Mouse (Mus musculus): ENCODE results near the gene Gm3591. TPM values are rescaled to one million over a fixed set of nuclear protein-coding genes. Genes with fewer than 3 reads are reported as not detected.
"Not testable (repeated sequence)": the region's sequence is repeated elsewhere in the genome, so short reads cannot be mapped to it uniquely, and the experiment has no call there.

The Gm3591 gene
- polyA plus RNA-seq (2015; fragmentation: Nextera tagmentation; extraction: Ambion mirVana), result 0.43 and 0.50 TPM in 2 replicates

DNA sequence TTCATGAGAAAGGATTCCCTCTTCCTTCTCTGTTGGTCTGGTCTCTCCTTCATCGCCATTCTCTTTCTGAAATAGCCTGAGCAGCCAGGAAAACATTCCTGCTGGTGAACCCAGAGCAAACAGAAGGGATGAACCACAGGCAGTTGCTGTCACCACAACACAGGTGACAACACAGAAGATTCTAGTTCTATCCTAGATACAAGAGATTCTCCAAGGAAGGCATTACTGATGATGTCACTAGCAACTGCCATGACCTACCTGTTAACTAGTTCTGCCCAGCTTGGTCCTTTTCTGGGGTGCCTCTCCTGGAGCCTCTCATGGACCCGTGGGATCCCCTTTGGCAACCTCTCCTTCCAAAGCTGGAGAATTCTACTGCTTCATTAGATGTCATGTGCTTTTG lies at the start of gene Gm3591:
TSS of gene Gm3591 (minus strand) at position 101 of the 400 bp plus-strand sequence.
- H3K4me1 ChIP-seq (replicated peaks); H3K27ac ChIP-seq: not testable (repeated sequence)

DNA sequence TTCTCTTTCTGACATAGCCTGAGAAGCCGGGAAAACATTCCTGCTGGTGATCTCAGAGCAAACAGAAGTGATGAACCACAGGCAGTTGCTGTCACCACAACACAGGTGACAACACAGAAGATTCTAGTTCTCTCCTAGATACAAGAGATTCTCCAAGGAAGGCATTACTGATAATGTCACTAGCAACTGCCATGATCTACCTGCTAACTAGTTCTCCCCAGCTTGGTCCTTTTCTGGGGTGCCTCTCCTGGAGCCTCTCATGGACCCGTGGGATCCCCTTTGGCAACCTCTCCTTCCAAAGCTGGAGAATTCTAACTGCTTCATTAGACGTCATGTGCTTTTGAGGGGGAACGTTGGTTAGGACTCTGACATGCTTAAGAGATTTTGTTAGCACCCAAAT lies 32.2 kb upstream of the Gm3591 start, which contains the start of gene Gm3594:
TSS of gene Gm3594 (minus strand) at position 101 of the 400 bp plus-strand sequence.
- not testable (repeated sequence) for ATAC-seq; H3K4me2 ChIP-seq (replicated peaks); H3K36me3 ChIP-seq; H3K4me3 ChIP-seq (replicated peaks); H3K27me3 ChIP-seq (replicated peaks); H3K27ac ChIP-seq; H3K4me1 ChIP-seq (replicated peaks); H3K9me3 ChIP-seq; H3K9ac ChIP-seq
- WGBS, result no CpG with 5 or more reads among the region's 4 CpGs

More for the DNA sequence above, at the start of gene Gm3591:
- ATAC-seq; H3K9ac ChIP-seq; H3K9me3 ChIP-seq; H3K27me3 ChIP-seq (replicated peaks); H3K36me3 ChIP-seq; H3K4me3 ChIP-seq (replicated peaks); H3K4me2 ChIP-seq (replicated peaks): not testable (repeated sequence)
- WGBS, result no CpG with 5 or more reads among the region's 2 CpGs

DNA sequence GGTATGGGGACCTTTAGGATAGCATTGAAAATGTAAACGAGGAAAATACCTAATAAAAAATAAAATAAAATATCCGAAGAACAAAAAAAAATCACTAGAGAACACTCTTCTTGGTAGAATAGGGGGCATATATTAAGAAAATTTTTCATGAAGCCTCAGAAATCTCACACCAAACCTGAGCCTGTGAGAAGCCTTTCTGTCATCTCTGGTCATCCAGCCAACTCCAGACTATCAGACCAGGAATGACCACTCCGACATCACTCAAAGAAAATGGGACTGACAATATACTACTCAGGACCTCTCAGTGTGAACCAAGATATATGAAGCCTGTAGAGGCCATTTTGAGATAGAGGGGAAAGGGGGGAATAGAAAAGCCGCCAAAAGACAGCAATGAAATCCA lies 28.5 kb upstream of the Gm3591 start:
- not testable (repeated sequence) for H3K9me3 ChIP-seq; H3K4me2 ChIP-seq (replicated peaks); H3K36me3 ChIP-seq; H3K4me3 ChIP-seq (replicated peaks); H3K27me3 ChIP-seq (replicated peaks); H3K27ac ChIP-seq; ATAC-seq; H3K4me1 ChIP-seq (replicated peaks); H3K9ac ChIP-seq
- 75% methylated on average over 2 of the region's 4 CpGs for WGBS

DNA sequence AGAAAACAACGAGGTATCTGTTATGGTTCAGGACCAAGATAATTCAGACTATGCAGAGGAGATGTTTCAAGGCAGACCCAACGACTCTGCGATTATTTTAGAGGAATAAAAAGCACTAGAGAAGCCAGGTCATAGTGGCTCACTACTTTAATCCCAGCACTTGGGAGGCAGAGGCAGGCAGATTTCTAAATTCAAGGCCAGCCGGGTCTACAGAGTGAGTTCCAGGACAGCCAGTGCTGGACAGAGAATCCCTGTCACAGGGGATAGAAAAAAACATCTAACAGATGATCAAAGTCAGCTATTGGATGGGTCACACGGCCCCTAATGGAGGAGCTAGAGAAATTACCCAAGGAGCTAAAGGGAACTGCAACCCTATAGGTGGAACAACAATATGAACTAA lies 27.9 kb upstream of the Gm3591 start:
- H3K36me3 ChIP-seq; H3K9me3 ChIP-seq; H3K4me1 ChIP-seq (replicated peaks); H3K27me3 ChIP-seq (replicated peaks); H3K4me2 ChIP-seq (replicated peaks); ATAC-seq; H3K9ac ChIP-seq; H3K27ac ChIP-seq; H3K4me3 ChIP-seq (replicated peaks): not testable (repeated sequence)
- WGBS, result 78% methylated on average over 2 of the region's 5 CpGs

DNA sequence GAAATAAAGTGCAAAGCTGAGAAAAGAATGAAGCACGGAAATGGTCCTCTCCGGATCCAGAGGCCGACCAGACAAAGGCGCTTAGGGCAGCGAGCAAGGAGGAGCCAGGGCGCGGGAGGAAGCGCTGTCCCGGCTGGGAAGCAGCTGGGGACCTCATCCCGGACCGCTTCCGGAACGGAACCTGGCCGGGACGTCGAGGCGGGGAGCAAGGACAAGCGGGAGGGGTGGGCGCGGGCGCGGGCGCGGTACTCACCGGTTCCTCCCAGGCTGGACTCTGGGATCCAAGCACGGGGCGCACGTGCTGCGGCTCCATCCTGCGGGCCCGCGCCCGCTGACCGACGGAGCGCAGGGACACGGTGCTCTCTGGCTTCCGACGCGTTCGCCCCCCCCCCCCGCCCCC lies 14.5 kb upstream of the Gm3591 start:
- not testable (repeated sequence) for H3K4me1 ChIP-seq (replicated peaks); ATAC-seq; H3K27ac ChIP-seq; H3K27me3 ChIP-seq (replicated peaks); H3K36me3 ChIP-seq; H3K9ac ChIP-seq; H3K4me2 ChIP-seq (replicated peaks); H3K4me3 ChIP-seq (replicated peaks); H3K9me3 ChIP-seq
- 10% methylated on average over 25 of the region's 42 CpGs for WGBS

DNA sequence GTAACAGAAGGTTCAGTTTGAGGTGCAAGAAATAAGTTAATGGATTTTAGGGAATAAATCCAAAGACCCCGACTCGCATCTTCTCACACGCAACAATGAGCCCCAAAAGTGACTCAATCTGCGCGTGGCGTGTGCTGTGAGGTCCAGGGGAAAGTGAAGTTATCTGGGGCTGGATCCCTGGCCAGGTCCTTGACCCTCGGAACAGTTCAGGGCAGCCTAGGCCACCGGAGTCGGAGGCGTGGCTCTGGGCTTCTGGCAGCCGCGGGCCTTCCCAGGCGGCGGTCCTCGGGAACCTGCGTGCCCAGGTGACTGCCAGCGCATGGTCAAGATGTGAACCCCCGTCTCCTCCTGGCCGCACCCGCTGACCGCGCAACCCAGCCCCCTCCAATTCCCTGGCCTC lies 14.1 kb upstream of the Gm3591 start:
- WGBS, result 11% methylated on average over 22 of the region's 22 CpGs
- H3K9ac ChIP-seq; H3K36me3 ChIP-seq; H3K9me3 ChIP-seq; H3K27me3 ChIP-seq (replicated peaks); H3K27ac ChIP-seq; ATAC-seq; H3K4me1 ChIP-seq (replicated peaks): not testable (repeated sequence)
- H3K4me3 ChIP-seq (replicated peaks), result peak overlapping the region; percentile 14; the same call in 1 of the 2 replicates
- H3K4me2 ChIP-seq (replicated peaks), result peak overlapping the region; percentile 49

DNA sequence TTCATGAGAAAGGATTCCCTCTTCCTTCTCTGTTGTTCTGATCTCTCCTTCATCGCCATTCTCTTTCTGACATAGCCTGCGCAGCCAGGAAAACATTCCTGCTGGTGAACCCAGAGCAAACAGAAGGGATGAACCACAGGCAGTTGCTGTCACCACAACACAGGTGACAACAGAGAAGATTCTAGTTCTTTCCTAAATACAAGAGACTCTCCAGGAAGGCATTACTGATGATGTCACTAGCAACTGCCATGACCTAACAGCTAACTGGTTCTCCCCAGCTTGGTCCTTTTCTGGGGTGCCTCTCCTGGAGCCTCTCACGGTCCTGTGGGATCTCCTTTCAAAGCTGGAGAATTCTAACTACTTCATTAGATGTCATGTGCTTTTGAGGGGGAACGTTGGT lies 22.1 kb downstream of the Gm3591 start, which contains the start of gene Gm16440:
TSS of gene Gm16440 (minus strand) at position 101 of the 400 bp plus-strand sequence.
- H3K27me3 ChIP-seq (replicated peaks); H3K4me2 ChIP-seq (replicated peaks); H3K4me1 ChIP-seq (replicated peaks); H3K27ac ChIP-seq; H3K4me3 ChIP-seq (replicated peaks); ATAC-seq; H3K36me3 ChIP-seq; H3K9me3 ChIP-seq; H3K9ac ChIP-seq: not testable (repeated sequence)
- 84% methylated on average over 2 of the region's 4 CpGs for WGBS

Other genes starting within 250 kb of the Gm3591 start
- gene Gm21560, start 193.2 kb downstream of the Gm3591 start, polyA plus RNA-seq (2015; fragmentation: Nextera tagmentation; extraction: Ambion mirVana), result not detected in 2 replicates
- 1.9 and 2.2 TPM in 2 replicates for gene Gm3411, start 125.2 kb downstream of the Gm3591 start, polyA plus RNA-seq (2015; fragmentation: Nextera tagmentation; extraction: Ambion mirVana)
- gene Gm21103, start 107.6 kb downstream of the Gm3591 start, polyA plus RNA-seq (2015; fragmentation: Nextera tagmentation; extraction: Ambion mirVana), result not detected in 2 replicates
- not detected in 2 replicates for gene Gm3618, start 68.8 kb downstream of the Gm3591 start, polyA plus RNA-seq (2015; fragmentation: Nextera tagmentation; extraction: Ambion mirVana)
- gene Gm16440, start 22.2 kb downstream of the Gm3591 start, polyA plus RNA-seq (2015; fragmentation: Nextera tagmentation; extraction: Ambion mirVana), result not detected in 2 replicates
- not detected in 2 replicates for gene Gm3594, start 32.1 kb upstream of the Gm3591 start, polyA plus RNA-seq (2015; fragmentation: Nextera tagmentation; extraction: Ambion mirVana)
- not detected in 2 replicates for gene Gm8356, start 124.8 kb upstream of the Gm3591 start, polyA plus RNA-seq (2015; fragmentation: Nextera tagmentation; extraction: Ambion mirVana)
- 0.14 and 0.18 TPM in 2 replicates for gene Gm3629, start 178.1 kb upstream of the Gm3591 start, polyA plus RNA-seq (2015; fragmentation: Nextera tagmentation; extraction: Ambion mirVana)
- gene Gm3460, start 209.9 kb upstream of the Gm3591 start, polyA plus RNA-seq (2015; fragmentation: Nextera tagmentation; extraction: Ambion mirVana), result not detected in 2 replicates